Mouse (Mus musculus): ENCODE results near the gene Cxcl17. TPM values are rescaled to one million over a fixed set of nuclear protein-coding genes. Genes with fewer than 3 reads are reported as not detected.

Cxcl17 gene
- total and polyA plus RNA-seq, 3 experiments: 8.1 TPM; not detected in 2

- intact Hi-C loops (cut with DNase I): no loop called here
- Histone ChIP-seq H3K27ac (peak overlapping the region; percentile 90), H3K4me1 (ENCODE audit: control insufficient read depth, insufficient read depth, low read length) (peaks cover 36% of the 10 kb centered on the region), H3K36me3 (ENCODE audit: control insufficient read depth, insufficient read depth, low read length) (peaks cover 8% of the 10 kb centered on the region), H3K79me2 (replicated peaks; ENCODE audit: control insufficient read depth, insufficient read depth, low read length) (no peaks in the 10 kb centered on the region), H3K9ac (ENCODE audit: low read depth, low read length) (no peak overlapping the region), H3K27me3 (ENCODE audit: control insufficient read depth, insufficient read depth, low read length) (no peaks in the 10 kb centered on the region), H3K4me3 (no peak overlapping the region)
- WGBS: 75% methylated on average over 10 of the region's 10 CpGs
- DNase-seq: peak in 1 of 2 experiments; percentile 29
- TF ChIP-seq EP300 (IDR thresholded peaks at IDR 0.05; ENCODE audit: insufficient read depth, low read depth, low read length) (no peak), POLR2A (IDR thresholded peaks at IDR 0.05; ENCODE audit: insufficient read depth, low read depth, low read length) (peak; percentile 26; the same call in 1 of the 2 replicates)
Measured at GRCm38 (mm10) chr7:25434654-25435545, 22.2 kb upstream of the Cxcl17 start.

GRCm38 (mm10) chr7:25433781-25434560, 21.3 kb upstream of the Cxcl17 start:
- Histone ChIP-seq H3K9ac (ENCODE audit: low read depth, low read length) (no peak overlapping the region), H3K79me2 (replicated peaks; ENCODE audit: control insufficient read depth, insufficient read depth, low read length) (no peaks in the 10 kb centered on the region), H3K4me1 (ENCODE audit: control insufficient read depth, insufficient read depth, low read length) (peaks cover 34% of the 10 kb centered on the region), H3K36me3 (ENCODE audit: control insufficient read depth, insufficient read depth, low read length) (peaks cover 8% of the 10 kb centered on the region), H3K4me3 (no peak overlapping the region), H3K27me3 (ENCODE audit: control insufficient read depth, insufficient read depth, low read length) (no peaks in the 10 kb centered on the region), H3K27ac (peak overlapping the region; percentile 90)
- TF ChIP-seq CTCF (IDR thresholded peaks at IDR 0.05): no peak
- TF ChIP-seq POLR2A (IDR thresholded peaks at IDR 0.05; ENCODE audit: insufficient read depth, low read depth, low read length): no peak
- no peak for TF ChIP-seq EP300 (IDR thresholded peaks at IDR 0.05; ENCODE audit: insufficient read depth, low read depth, low read length)
- 73% methylated on average over 9 of the region's 9 CpGs for WGBS
- intact Hi-C loops (cut with DNase I): loop anchor here (2.0 kb wide), 3 partner anchors 43 to 105 kb away; partner anchors contain the start of genes Ceacam1 and Ceacam2
- DNase-seq: no peak

- H3K27ac ChIP-seq: peak overlapping the region; percentile 90
Measured at GRCm38 (mm10) chr7:25433007-25433541, 20.4 kb upstream of the Cxcl17 start.

GRCm38 (mm10) chr7:25432381-25432780, 19.7 kb upstream of the Cxcl17 start:
- intact Hi-C loops (cut with DNase I): loop anchor here (2.0 kb wide), 3 partner anchors 44 to 106 kb away; partner anchors contain the start of genes Ceacam1 and Ceacam2
- H3K79me2 ChIP-seq (replicated peaks; ENCODE audit: control insufficient read depth, insufficient read depth, low read length): no peaks in the 10 kb centered on the region
- TF ChIP-seq POLR2A (IDR thresholded peaks at IDR 0.05; ENCODE audit: insufficient read depth, low read depth, low read length) (no peak), EP300 (IDR thresholded peaks at IDR 0.05; ENCODE audit: insufficient read depth, low read depth, low read length) (no peak), CTCF (IDR thresholded peaks at IDR 0.05) (no peak)
- H3K4me1 ChIP-seq (ENCODE audit: control insufficient read depth, insufficient read depth, low read length): peaks cover 28% of the 10 kb centered on the region
- H3K27me3 ChIP-seq (ENCODE audit: control insufficient read depth, insufficient read depth, low read length): no peaks in the 10 kb centered on the region
- H3K4me3 ChIP-seq: no peak overlapping the region
- no peak overlapping the region for H3K9ac ChIP-seq (ENCODE audit: low read depth, low read length)
- WGBS: 89% methylated on average over 6 of the region's 6 CpGs
- no peak for DNase-seq
- peaks cover 8% of the 10 kb centered on the region for H3K36me3 ChIP-seq (ENCODE audit: control insufficient read depth, insufficient read depth, low read length)
- peak overlapping the region; percentile 90 for H3K27ac ChIP-seq

More at GRCm38 (mm10) chr7:25433007-25433541, 20.4 kb upstream of the Cxcl17 start:
- 20% methylated on average over 5 of the region's 5 CpGs for WGBS
- Histone ChIP-seq H3K4me3 (no peak overlapping the region), H3K79me2 (replicated peaks; ENCODE audit: control insufficient read depth, insufficient read depth, low read length) (no peaks in the 10 kb centered on the region), H3K4me1 (ENCODE audit: control insufficient read depth, insufficient read depth, low read length) (peaks cover 32% of the 10 kb centered on the region), H3K27me3 (ENCODE audit: control insufficient read depth, insufficient read depth, low read length) (no peaks in the 10 kb centered on the region), H3K36me3 (ENCODE audit: control insufficient read depth, insufficient read depth, low read length) (peaks cover 8% of the 10 kb centered on the region), H3K9ac (ENCODE audit: low read depth, low read length) (no peak overlapping the region)
- TF ChIP-seq POLR2A (IDR thresholded peaks at IDR 0.05; ENCODE audit: insufficient read depth, low read depth, low read length) (peak; percentile 38; the same call in 1 of the 2 replicates), CTCF (IDR thresholded peaks at IDR 0.05) (no peak), EP300 (IDR thresholded peaks at IDR 0.05; ENCODE audit: insufficient read depth, low read depth, low read length) (0 out of 2 replicates have a peak, but pooled peaks have one; percentile 33)
- peak; percentile 43 to 57 for DNase-seq
- intact Hi-C loops (cut with DNase I): loop anchor here (2.0 kb wide), 3 partner anchors 44 to 106 kb away; partner anchors contain the start of genes Ceacam1 and Ceacam2

GRCm38 (mm10) chr7:25429886-25430784, 17.4 kb upstream of the Cxcl17 start:
- DNase-seq: no peak
- WGBS: 67% methylated on average over 4 of the region's 4 CpGs
- H3K4me3 ChIP-seq: no peak overlapping the region
- intact Hi-C loops (cut with DNase I): loop anchor here (5.0 kb wide), 1 partner anchor 167 kb away; no protein-coding TSS in a partner anchor
- no peaks in the 10 kb centered on the region for H3K27me3 ChIP-seq (ENCODE audit: control insufficient read depth, insufficient read depth, low read length)
- peaks cover 5% of the 10 kb centered on the region for H3K36me3 ChIP-seq (ENCODE audit: control insufficient read depth, insufficient read depth, low read length)
- peaks cover 20% of the 10 kb centered on the region for H3K4me1 ChIP-seq (ENCODE audit: control insufficient read depth, insufficient read depth, low read length)
- no peaks in the 10 kb centered on the region for H3K79me2 ChIP-seq (replicated peaks; ENCODE audit: control insufficient read depth, insufficient read depth, low read length)
- TF ChIP-seq POLR2A (IDR thresholded peaks at IDR 0.05; ENCODE audit: insufficient read depth, low read depth, low read length) (no peak), CTCF (IDR thresholded peaks at IDR 0.05) (no peak), EP300 (IDR thresholded peaks at IDR 0.05; ENCODE audit: insufficient read depth, low read depth, low read length) (no peak)
- no peak overlapping the region for H3K27ac ChIP-seq
- no peak overlapping the region for H3K9ac ChIP-seq (ENCODE audit: low read depth, low read length)
